Mouse (Mus musculus) intestine, embryonic 15.5 days (tissue): ENCODE measurements around the gene Trpm3. TPM values are rescaled to one million over a fixed set of nuclear protein-coding genes. Genes with fewer than 3 reads are reported as not detected.

Experiments used
- ATAC-seq: fragments of 200-750 bp; cut with Nextera tagmentation; 2 replicates; pipeline ENCODE4 v1.8.0; 2017; ENCODE audit warnings: moderate TSS enrichment, moderate library complexity
- H3K27ac ChIP-seq: fragments of 300-500 bp; sonication (generic); 2 replicates; pipeline ENCODE4 v1.5.1; 2015; ENCODE audit warnings: mild to moderate bottlenecking, inconsistent platforms
- H3K27me3 ChIP-seq: fragments of 300-500 bp; sonication (generic); replicated peaks from 2 replicates; pipeline ENCODE4 v1.6.1; 2015; ENCODE audit warnings: inconsistent platforms
- H3K36me3 ChIP-seq: fragments of 300-500 bp; sonication (generic); 2 replicates; pipeline ENCODE4 v1.6.1; 2015; ENCODE audit warnings: inconsistent platforms
- H3K4me1 ChIP-seq: fragments of 300-500 bp; sonication (generic); replicated peaks from 2 replicates; pipeline ENCODE4 v1.6.1; 2015; ENCODE audit warnings: inconsistent platforms
- H3K4me2 ChIP-seq: fragments of 300-500 bp; sonication (generic); replicated peaks from 2 replicates; pipeline ENCODE4 v1.6.1; 2015; ENCODE audit warnings: mild to moderate bottlenecking, inconsistent platforms
- H3K4me3 ChIP-seq: fragments of 300-500 bp; sonication (generic); replicated peaks from 2 replicates; pipeline ENCODE4 v1.5.1; 2015; ENCODE audit warnings: inconsistent platforms
- H3K9ac ChIP-seq: fragments of 300-500 bp; sonication (generic); 2 replicates; pipeline ENCODE4 v1.6.1; 2015; ENCODE audit warnings: inconsistent platforms
- H3K9me3 ChIP-seq: fragments of 300-500 bp; sonication (generic); 2 replicates; pipeline ENCODE4 v1.6.1; 2016; ENCODE audit warnings: inconsistent platforms
- WGBS: fragments of 180-500 bp; shearing (Covaris S2); methylation state at CpG from one replicate; pipeline ENCODE4 v1.1.7; 2015; 5-methylcytosine and 5-hydroxymethylcytosine counted together
- polyA plus RNA-seq: library from polyadenylated mRNA; unstranded; fragments of >200 nt; fragmentation: Nextera tagmentation; extraction: Ambion mirVana; gene quantifications from 2 replicates; pipeline ENCODE4 v1.2.1, GENCODE M21; 2015

Gene Trpm3
- polyA plus RNA-seq, 1 experiment from 2014 or later, result 0.26 TPM

GRCm38 (mm10) chr19:22327226-22327625 lies 188.4 kb downstream of the Trpm3 start:
- no peak overlapping the region for H3K4me3 ChIP-seq
- H3K27ac ChIP-seq, result no peak overlapping the region
- H3K4me2 ChIP-seq, result no peak overlapping the region
- no peak overlapping the region for H3K9ac ChIP-seq
- H3K4me1 ChIP-seq, result no peaks in the 10 kb centered on the region
- H3K36me3 ChIP-seq, result no peaks in the 10 kb centered on the region
- 61% methylated on average over 5 of the region's 5 CpGs for WGBS
- ATAC-seq, result no peak
- H3K9me3 ChIP-seq, result no peaks in the 10 kb centered on the region
- no peaks in the 10 kb centered on the region for H3K27me3 ChIP-seq

GRCm38 (mm10) chr19:22336278-22336677 lies 197.4 kb downstream of the Trpm3 start:
- Histone ChIP-seq H3K27me3 (no peaks in the 10 kb centered on the region), H3K4me3 (no peak overlapping the region), H3K36me3 (no peaks in the 10 kb centered on the region), H3K27ac (no peak overlapping the region), H3K9ac (no peak overlapping the region), H3K4me1 (no peaks in the 10 kb centered on the region), H3K9me3 (no peaks in the 10 kb centered on the region), H3K4me2 (no peak overlapping the region)
- 88% methylated on average over 3 of the region's 3 CpGs for WGBS
- ATAC-seq, result no peak

- Histone ChIP-seq H3K27me3 (no peaks in the 10 kb centered on the region), H3K36me3 (no peaks in the 10 kb centered on the region), H3K4me3 (no peak overlapping the region), H3K9me3 (no peaks in the 10 kb centered on the region), H3K4me1 (no peaks in the 10 kb centered on the region), H3K9ac (no peak overlapping the region), H3K27ac (no peak overlapping the region), H3K4me2 (no peak overlapping the region)
- ATAC-seq, result no peak
- WGBS, result 16% methylated on average over 5 of the region's 5 CpGs
Measured at GRCm38 (mm10) chr19:22337468-22337867, 198.6 kb downstream of the Trpm3 start.

- H3K9ac ChIP-seq, result no peak overlapping the region
- no peaks in the 10 kb centered on the region for H3K36me3 ChIP-seq
- no peak for ATAC-seq
- WGBS, result 84% methylated on average over 8 of the region's 8 CpGs
- H3K27me3 ChIP-seq, result no peaks in the 10 kb centered on the region
- no peaks in the 10 kb centered on the region for H3K4me1 ChIP-seq
- H3K4me3 ChIP-seq, result no peak overlapping the region
- no peaks in the 10 kb centered on the region for H3K9me3 ChIP-seq
- no peak overlapping the region for H3K27ac ChIP-seq
- H3K4me2 ChIP-seq, result no peak overlapping the region
Measured at GRCm38 (mm10) chr19:22338927-22339326, 200.1 kb downstream of the Trpm3 start.

GRCm38 (mm10) chr19:22354037-22354541 lies 215.2 kb downstream of the Trpm3 start:
- no peaks in the 10 kb centered on the region for H3K9me3 ChIP-seq
- ATAC-seq, result no peak
- no peaks in the 10 kb centered on the region for H3K36me3 ChIP-seq
- H3K4me2 ChIP-seq, result no peak overlapping the region
- no peaks in the 10 kb centered on the region for H3K4me1 ChIP-seq
- 86% methylated on average over 14 of the region's 14 CpGs for WGBS
- no peak overlapping the region for H3K9ac ChIP-seq
- no peaks in the 10 kb centered on the region for H3K27me3 ChIP-seq
- no peak overlapping the region for H3K27ac ChIP-seq
- H3K4me3 ChIP-seq, result no peak overlapping the region

- Histone ChIP-seq H3K27ac (no peak overlapping the region), H3K9ac (no peak overlapping the region), H3K4me3 (no peak overlapping the region), H3K9me3 (no peaks in the 10 kb centered on the region), H3K4me1 (no peaks in the 10 kb centered on the region), H3K36me3 (no peaks in the 10 kb centered on the region), H3K4me2 (no peak overlapping the region), H3K27me3 (no peaks in the 10 kb centered on the region)
- no peak for ATAC-seq
- WGBS, result 86% methylated on average over 3 of the region's 3 CpGs
Measured at GRCm38 (mm10) chr19:22386890-22387289, 248.0 kb downstream of the Trpm3 start.

GRCm38 (mm10) chr19:22394700-22395099 lies 255.9 kb downstream of the Trpm3 start:
- H3K27ac ChIP-seq, result no peak overlapping the region
- no peak for ATAC-seq
- no peak overlapping the region for H3K4me3 ChIP-seq
- H3K36me3 ChIP-seq, result no peaks in the 10 kb centered on the region
- no peaks in the 10 kb centered on the region for H3K27me3 ChIP-seq
- H3K4me2 ChIP-seq, result no peak overlapping the region
- H3K9ac ChIP-seq, result no peak overlapping the region
- no peaks in the 10 kb centered on the region for H3K9me3 ChIP-seq
- WGBS, result 80% methylated on average over 1 of the region's 1 CpGs
- H3K4me1 ChIP-seq, result no peaks in the 10 kb centered on the region

- Histone ChIP-seq H3K4me1 (no peaks in the 10 kb centered on the region), H3K36me3 (no peaks in the 10 kb centered on the region), H3K9ac (no peak overlapping the region), H3K4me3 (no peak overlapping the region), H3K27me3 (no peaks in the 10 kb centered on the region), H3K4me2 (no peak overlapping the region), H3K27ac (no peak overlapping the region), H3K9me3 (no peaks in the 10 kb centered on the region)
- WGBS, result 88% methylated on average over 3 of the region's 3 CpGs
- no peak for ATAC-seq
Measured at GRCm38 (mm10) chr19:22404049-22404448, 265.2 kb downstream of the Trpm3 start.

- no peaks in the 10 kb centered on the region for H3K27me3 ChIP-seq
- 93% methylated on average over 3 of the region's 3 CpGs for WGBS
- H3K36me3 ChIP-seq, result no peaks in the 10 kb centered on the region
- ATAC-seq, result no peak
- no peak overlapping the region for H3K9ac ChIP-seq
- no peak overlapping the region for H3K4me3 ChIP-seq
- H3K4me2 ChIP-seq, result no peak overlapping the region
- H3K27ac ChIP-seq, result no peak overlapping the region
- no peaks in the 10 kb centered on the region for H3K4me1 ChIP-seq
- no peaks in the 10 kb centered on the region for H3K9me3 ChIP-seq
Measured at GRCm38 (mm10) chr19:22418239-22418638, 279.4 kb downstream of the Trpm3 start.

- H3K4me3 ChIP-seq, result no peak overlapping the region
- no peaks in the 10 kb centered on the region for H3K9me3 ChIP-seq
- no peaks in the 10 kb centered on the region for H3K4me1 ChIP-seq
- no peak overlapping the region for H3K27ac ChIP-seq
- no peak for ATAC-seq
- H3K36me3 ChIP-seq, result no peaks in the 10 kb centered on the region
- no peak overlapping the region for H3K4me2 ChIP-seq
- H3K27me3 ChIP-seq, result no peaks in the 10 kb centered on the region
- 90% methylated on average over 2 of the region's 2 CpGs for WGBS
- H3K9ac ChIP-seq, result no peak overlapping the region
Measured at GRCm38 (mm10) chr19:22437207-22437606, 298.4 kb downstream of the Trpm3 start.

GRCm38 (mm10) chr19:22447418-22448339 lies 308.8 kb downstream of the Trpm3 start:
- 0 out of 2 replicates have a peak, but pooled peaks cover 2% of the 10 kb centered on the region for H3K4me1 ChIP-seq
- no peak overlapping the region for H3K27ac ChIP-seq
- H3K27me3 ChIP-seq, result no peaks in the 10 kb centered on the region; the same call in 1 of the 2 replicates
- 5% methylated on average over 18 of the region's 18 CpGs for WGBS
- H3K9ac ChIP-seq, result no peak overlapping the region
- peak overlapping the region; percentile 58 for H3K4me2 ChIP-seq
- no peaks in the 10 kb centered on the region for H3K9me3 ChIP-seq
- no peak for ATAC-seq
- H3K36me3 ChIP-seq, result no peaks in the 10 kb centered on the region
- H3K4me3 ChIP-seq, result peak overlapping the region; percentile 11

- Histone ChIP-seq H3K4me3 (peak overlapping the region; percentile 11), H3K27ac (no peak overlapping the region), H3K36me3 (no peaks in the 10 kb centered on the region), H3K9me3 (no peaks in the 10 kb centered on the region), H3K4me1 (0 out of 2 replicates have a peak, but pooled peaks cover 2% of the 10 kb centered on the region), H3K4me2 (peak overlapping the region; percentile 58), H3K27me3 (no peaks in the 10 kb centered on the region; the same call in 1 of the 2 replicates), H3K9ac (no peak overlapping the region)
- ATAC-seq, result no peak
- WGBS, result 34% methylated on average over 20 of the region's 20 CpGs
Measured at GRCm38 (mm10) chr19:22448340-22449288, 309.8 kb downstream of the Trpm3 start.
